Mouse (Mus musculus): Measurements from ENCODE around the gene Stap2. TPM values are rescaled to one million over a fixed set of nuclear protein-coding genes. Genes with fewer than 3 reads are reported as not detected.

Gene Stap2
- 1 to 10 TPM; 2.6 to 3.1 TPM for total RNA-seq (2021)
- long read RNA-seq, experiment 1, partial matches to known transcripts = 1 of 6 reads
- long read RNA-seq, experiment 1, other reads (novel, unspliced or antisense) = 2 of 6 reads
- long read RNA-seq, experiment 2, partial matches to known transcripts = 0 of 2 reads
- long read RNA-seq, experiment 2, other reads (novel, unspliced or antisense) = 0 of 2 reads

- DNase-seq = peak; percentile 31
Observed at GRCm38 (mm10) chr17:56005415-56006061, at the start of gene Stap2, which contains the start of gene Mpnd. Gene Stap2, minus strand, starts transcription at chr17:56005584. Gene Mpnd, plus strand, starts transcription at chr17:56005711.

GRCm38 (mm10) chr17:56054938-56055337 lies 49.6 kb upstream of the Stap2 start:
- DNase-seq = no peak
- no peak for TF ChIP-seq CTCF (IDR thresholded peaks at IDR 0.05)
- Histone ChIP-seq H3K27ac (no peak overlapping the region), H3K4me3 (no peak overlapping the region)
- intact Hi-C loops (cut with DNase I) = no loop called here

More at GRCm38 (mm10) chr17:56005415-56006061, at the start of gene Stap2, which contains the start of gene Mpnd:
- H3K27ac ChIP-seq = peak within 1 kb of the TSS; percentile 91
- no peak for TF ChIP-seq CTCF (IDR thresholded peaks at IDR 0.05)
- peak within 1 kb of the TSS; percentile 68 for H3K4me3 ChIP-seq
- intact Hi-C loops (cut with DNase I) = no loop called here

GRCm38 (mm10) chr17:56051369-56051768 lies 46.0 kb upstream of the Stap2 start:
- intact Hi-C loops (cut with DNase I) = no loop called here
- H3K27ac ChIP-seq = no peak overlapping the region
- no peak for TF ChIP-seq CTCF (IDR thresholded peaks at IDR 0.05)
- H3K4me3 ChIP-seq = no peak overlapping the region
- DNase-seq = no peak

- H3K4me3 ChIP-seq = peak overlapping the region; percentile 86
- intact Hi-C loops (cut with DNase I) = no loop called here
- TF ChIP-seq CTCF (IDR thresholded peaks at IDR 0.05) = no peak
- no peak for DNase-seq
- no peak overlapping the region; the same call in 1 of the 2 replicates for H3K27ac ChIP-seq
Observed at GRCm38 (mm10) chr17:56040857-56041163, 35.4 kb upstream of the Stap2 start.

GRCm38 (mm10) chr17:56040030-56040856 lies 34.9 kb upstream of the Stap2 start, which contains the start of gene Chaf1a:
Gene Chaf1a, plus strand, starts transcription at chr17:56040439.
- H3K27ac ChIP-seq = peak within 1 kb of the TSS; percentile 86
- peak; percentile 98 for DNase-seq
- TF ChIP-seq CTCF (IDR thresholded peaks at IDR 0.05) = no peak
- H3K4me3 ChIP-seq = peak within 1 kb of the TSS; percentile 86
- intact Hi-C loops (cut with DNase I) = no loop called here

- intact Hi-C loops (cut with DNase I) = loop anchor here (5.0 to 10.0 kb wide), 2 partner anchors 38 to 1235 kb away; partner anchors contain the start of genes Hdgfl2, Ubxn6 and Vav1
- Histone ChIP-seq H3K4me3 (peak overlapping the region; percentile 86), H3K27ac (peak overlapping the region; percentile 86)
- TF ChIP-seq CTCF (IDR thresholded peaks at IDR 0.05) = no peak
- DNase-seq = no peak
Observed at GRCm38 (mm10) chr17:56039345-56039744, 34.0 kb upstream of the Stap2 start.

GRCm38 (mm10) chr17:56038583-56039261 lies 33.3 kb upstream of the Stap2 start:
- Histone ChIP-seq H3K27ac (no peak overlapping the region), H3K4me3 (no peak overlapping the region)
- no peak for TF ChIP-seq CTCF (IDR thresholded peaks at IDR 0.05)
- DNase-seq = no peak
- intact Hi-C loops (cut with DNase I) = loop anchor here (5.0 to 10.0 kb wide), 2 partner anchors 39 to 1236 kb away; partner anchors contain the start of genes Hdgfl2, Ubxn6 and Vav1

GRCm38 (mm10) chr17:56036901-56037287 lies 31.5 kb upstream of the Stap2 start:
- DNase-seq = peak; percentile 48
- intact Hi-C loops (cut with DNase I) = loop anchor here (5.0 to 10.0 kb wide), 2 partner anchors 40 to 1238 kb away; partner anchors contain the start of genes Hdgfl2, Ubxn6 and Vav1
- Histone ChIP-seq H3K27ac (peak overlapping the region; percentile 87), H3K4me3 (peak overlapping the region; percentile 99)
- TF ChIP-seq CTCF (IDR thresholded peaks at IDR 0.05) = no peak

GRCm38 (mm10) chr17:56036176-56036900 lies 31.0 kb upstream of the Stap2 start, which contains the start of gene Sh3gl1:
Gene Sh3gl1, minus strand, starts transcription at chr17:56036635.
- TF ChIP-seq CTCF (IDR thresholded peaks at IDR 0.05) = no peak; the same call in 1 of the 2 replicates
- Histone ChIP-seq H3K27ac (peak within 1 kb of the TSS; percentile 100), H3K4me3 (peak within 1 kb of the TSS; percentile 99)
- intact Hi-C loops (cut with DNase I) = loop anchor here (5.0 to 10.0 kb wide), 2 partner anchors 41 to 1238 kb away; partner anchors contain the start of genes Hdgfl2, Ubxn6 and Vav1
- DNase-seq = peak; percentile 98

GRCm38 (mm10) chr17:56035216-56035615 lies 29.8 kb upstream of the Stap2 start:
- DNase-seq = no peak
- no peak for TF ChIP-seq CTCF (IDR thresholded peaks at IDR 0.05)
- H3K27ac ChIP-seq = peak overlapping the region; percentile 100
- intact Hi-C loops (cut with DNase I) = loop anchor here (2.0 to 10.0 kb wide), 3 partner anchors 22 to 1240 kb away; partner anchors contain the start of genes Hdgfl2, Ubxn6 and Vav1
- H3K4me3 ChIP-seq = peak overlapping the region; percentile 99

- TF ChIP-seq CTCF (IDR thresholded peaks at IDR 0.05) = no peak
- intact Hi-C loops (cut with DNase I) = loop anchor here (2.0 to 10.0 kb wide), 3 partner anchors 22 to 1240 kb away; partner anchors contain the start of genes Hdgfl2, Ubxn6 and Vav1
- peak; percentile 20 for DNase-seq
- peak overlapping the region; percentile 100 for H3K27ac ChIP-seq
- peak overlapping the region; percentile 99 for H3K4me3 ChIP-seq
Observed at GRCm38 (mm10) chr17:56034726-56035100, 29.3 kb upstream of the Stap2 start.

Measured in gastrocnemius, adult 2 months (tissue).